Mouse (Mus musculus) right cerebral cortex, postnatal 36 days (tissue): ENCODE results near the gene Shb.
A peak's percentile ranks its signal among the peaks of the same experiment; 100 is the strongest.

Experiments used
- DNase-seq, 2 experiments: peaks; one replicate each; pipeline ENCODE4 v3.0.0; 2022; ENCODE audit warnings: low spot score in 2 of 2, mixed read lengths in 1 of 2

The Shb gene

GRCm38 (mm10) chr4:45482271-45482670, 50.0 kb downstream of the Shb start:
- no peak for DNase-seq

GRCm38 (mm10) chr4:45481431-45481830, 50.8 kb downstream of the Shb start:
- DNase-seq: no peak

- DNase-seq: no peak
These were observed 51.7 kb downstream of the Shb start for GRCm38 (mm10) chr4:45480595-45480994.

- DNase-seq: no peak
These were observed 52.8 kb downstream of the Shb start for GRCm38 (mm10) chr4:45479433-45479832.

GRCm38 (mm10) chr4:45478178-45478577, 54.1 kb downstream of the Shb start:
- DNase-seq: no peak

- DNase-seq: no peak
These were observed 55.2 kb downstream of the Shb start for GRCm38 (mm10) chr4:45477047-45477446.

- no peak for DNase-seq
These were observed 57.4 kb downstream of the Shb start for GRCm38 (mm10) chr4:45474832-45475231.

- DNase-seq: no peak
These were observed 58.1 kb downstream of the Shb start for GRCm38 (mm10) chr4:45474131-45474530.

- DNase-seq: peak; percentile 73 to 80
These were observed 59.1 kb downstream of the Shb start for GRCm38 (mm10) chr4:45473129-45473528.

- DNase-seq: no peak
These were observed 59.6 kb downstream of the Shb start for GRCm38 (mm10) chr4:45472706-45473105.

GRCm38 (mm10) chr4:45471654-45472556, 60.4 kb downstream of the Shb start:
- DNase-seq: peak; percentile 54 to 73

GRCm38 (mm10) chr4:45469057-45469456, 63.2 kb downstream of the Shb start:
- no peak for DNase-seq

GRCm38 (mm10) chr4:45468507-45468906, 63.8 kb downstream of the Shb start:
- no peak for DNase-seq

GRCm38 (mm10) chr4:45467115-45467912, 65.0 kb downstream of the Shb start:
- no peak for DNase-seq

GRCm38 (mm10) chr4:45464941-45465340, 67.3 kb downstream of the Shb start:
- no peak for DNase-seq

- DNase-seq: no peak
These were observed 67.7 kb downstream of the Shb start for GRCm38 (mm10) chr4:45464528-45464927.

- DNase-seq: no peak
These were observed 68.1 kb downstream of the Shb start for GRCm38 (mm10) chr4:45464123-45464522.

- DNase-seq: no peak
These were observed 69.6 kb downstream of the Shb start for GRCm38 (mm10) chr4:45462628-45463027.

- DNase-seq: no peak
These were observed 70.6 kb downstream of the Shb start for GRCm38 (mm10) chr4:45461661-45462060.

GRCm38 (mm10) chr4:45459375-45459774, 72.9 kb downstream of the Shb start:
- no peak for DNase-seq

- no peak for DNase-seq
These were observed 74.7 kb downstream of the Shb start for GRCm38 (mm10) chr4:45457543-45457942.

- no peak for DNase-seq
These were observed 77.3 kb downstream of the Shb start for GRCm38 (mm10) chr4:45455001-45455400.
